Mouse (Mus musculus) urinary bladder, postnatal 10 days (tissue): ENCODE results near the gene Vrk1.
A peak's percentile ranks its signal among the peaks of the same experiment; 100 is the strongest.

ENCODE experiments used
- DNase-seq: peaks from one replicate; pipeline ENCODE4 v3.0.0; 2022; ENCODE audit warnings: low spot score

Gene Vrk1

GRCm38 (mm10) chr12:106055799-106056198 is 45.8 kb downstream of the Vrk1 start:
- DNase-seq = peak; percentile 35

GRCm38 (mm10) chr12:106059873-106060573 is 50.0 kb downstream of the Vrk1 start:
- DNase-seq = no peak

GRCm38 (mm10) chr12:106070434-106071155 is 60.6 kb downstream of the Vrk1 start:
- DNase-seq = no peak

DNA sequence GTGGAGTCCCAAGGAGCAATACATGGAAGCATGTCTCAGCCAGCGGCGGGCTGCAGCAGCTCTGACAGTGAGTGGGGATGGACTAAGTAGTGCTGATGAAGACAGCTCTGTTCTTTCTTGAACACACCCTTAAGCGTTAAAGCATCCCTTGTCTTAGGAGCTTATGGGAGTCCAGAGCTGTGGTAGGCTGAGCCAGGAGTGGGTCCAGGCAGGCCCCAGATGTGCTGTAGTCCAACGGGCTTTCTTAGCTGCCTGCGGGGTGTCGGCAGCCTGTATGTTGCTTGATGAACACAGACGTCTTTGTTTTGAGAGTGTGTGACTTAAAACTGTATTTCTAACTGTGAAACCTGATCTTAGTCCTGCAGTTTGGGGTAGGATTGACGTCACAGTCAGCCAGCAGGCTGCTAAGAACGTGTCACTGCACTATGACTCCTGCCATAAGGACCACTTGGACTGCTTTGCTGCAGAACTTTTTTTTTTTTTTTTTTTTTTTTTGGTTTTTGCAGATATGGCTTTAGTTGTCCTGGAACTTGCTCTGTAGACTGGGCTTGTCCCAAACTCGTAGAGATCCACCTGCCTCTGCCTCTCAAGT is 61.6 kb downstream of the Vrk1 start:
- no peak for DNase-seq

- DNase-seq = no peak
These were observed 64.5 kb downstream of the Vrk1 start for GRCm38 (mm10) chr12:106074371-106075155.

GRCm38 (mm10) chr12:106076131-106076530 is 66.1 kb downstream of the Vrk1 start:
- DNase-seq = no peak

DNA sequence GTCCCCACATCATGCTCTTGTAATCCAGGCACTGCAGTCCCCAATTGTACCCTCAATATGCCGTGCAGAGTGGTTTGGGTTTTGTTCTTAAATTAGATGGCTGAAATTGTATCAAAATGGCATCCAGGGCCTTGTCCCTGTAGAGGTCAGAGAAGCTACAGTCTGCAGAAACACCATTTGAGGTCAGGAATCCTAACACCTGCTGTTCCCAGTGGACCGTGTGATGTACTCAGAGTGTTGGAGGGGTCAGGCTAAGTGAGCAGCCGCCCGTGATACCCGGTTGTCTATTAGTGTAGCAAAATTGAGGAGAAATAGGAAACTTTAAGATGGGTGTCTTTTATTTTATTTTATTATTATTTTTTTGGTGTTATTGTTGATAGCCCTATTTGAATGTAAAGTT is 70.5 kb downstream of the Vrk1 start:
- DNase-seq = no peak

- no peak for DNase-seq
These were observed 71.1 kb downstream of the Vrk1 start for GRCm38 (mm10) chr12:106080945-106081747.

DNA sequence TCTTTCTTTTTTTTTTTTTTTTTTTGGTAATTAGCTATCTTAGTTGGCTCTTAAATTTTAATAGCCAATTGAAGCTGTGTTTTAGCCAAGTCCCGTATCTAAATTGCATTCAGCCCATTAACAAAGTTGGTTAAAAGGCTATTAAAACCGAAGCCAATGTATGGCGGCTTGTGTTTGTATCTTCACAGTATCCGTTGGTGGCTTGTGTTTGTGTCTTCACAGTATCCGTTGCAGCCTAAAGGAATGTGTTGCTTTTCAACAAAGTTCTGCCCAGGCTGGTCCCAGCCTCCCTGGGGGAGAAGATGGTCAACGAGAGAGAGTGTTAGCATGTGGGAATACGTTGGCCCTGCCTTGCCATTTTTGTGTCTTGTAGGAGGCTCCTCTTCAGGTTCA is 71.7 kb downstream of the Vrk1 start:
- no peak for DNase-seq

GRCm38 (mm10) chr12:106082191-106082957 is 72.3 kb downstream of the Vrk1 start:
- DNase-seq = no peak

GRCm38 (mm10) chr12:106082958-106083381 is 72.9 kb downstream of the Vrk1 start:
- no peak for DNase-seq

- DNase-seq = no peak
These were observed 74.1 kb downstream of the Vrk1 start for GRCm38 (mm10) chr12:106084126-106084525.

GRCm38 (mm10) chr12:106094827-106095226 is 84.8 kb downstream of the Vrk1 start:
- DNase-seq = no peak

DNA sequence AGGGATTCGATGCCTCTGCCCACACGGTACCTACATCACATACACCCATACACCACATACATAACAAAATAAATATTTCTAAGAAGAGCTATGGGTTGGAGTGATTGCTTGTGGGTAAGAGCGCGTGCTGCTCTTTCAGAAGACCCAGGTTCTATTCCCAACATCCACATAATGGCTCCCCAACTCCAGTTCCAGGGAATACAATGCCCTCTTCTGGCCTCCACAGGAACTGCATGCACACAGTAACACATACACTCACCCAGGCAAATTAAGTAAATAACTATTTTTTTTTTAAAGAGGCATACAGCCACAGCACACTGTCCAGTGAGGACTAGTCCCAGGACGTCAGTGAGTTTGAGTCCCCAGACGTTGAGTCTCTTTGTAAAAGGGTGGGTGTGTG is 92.0 kb downstream of the Vrk1 start:
- no peak for DNase-seq

DNA sequence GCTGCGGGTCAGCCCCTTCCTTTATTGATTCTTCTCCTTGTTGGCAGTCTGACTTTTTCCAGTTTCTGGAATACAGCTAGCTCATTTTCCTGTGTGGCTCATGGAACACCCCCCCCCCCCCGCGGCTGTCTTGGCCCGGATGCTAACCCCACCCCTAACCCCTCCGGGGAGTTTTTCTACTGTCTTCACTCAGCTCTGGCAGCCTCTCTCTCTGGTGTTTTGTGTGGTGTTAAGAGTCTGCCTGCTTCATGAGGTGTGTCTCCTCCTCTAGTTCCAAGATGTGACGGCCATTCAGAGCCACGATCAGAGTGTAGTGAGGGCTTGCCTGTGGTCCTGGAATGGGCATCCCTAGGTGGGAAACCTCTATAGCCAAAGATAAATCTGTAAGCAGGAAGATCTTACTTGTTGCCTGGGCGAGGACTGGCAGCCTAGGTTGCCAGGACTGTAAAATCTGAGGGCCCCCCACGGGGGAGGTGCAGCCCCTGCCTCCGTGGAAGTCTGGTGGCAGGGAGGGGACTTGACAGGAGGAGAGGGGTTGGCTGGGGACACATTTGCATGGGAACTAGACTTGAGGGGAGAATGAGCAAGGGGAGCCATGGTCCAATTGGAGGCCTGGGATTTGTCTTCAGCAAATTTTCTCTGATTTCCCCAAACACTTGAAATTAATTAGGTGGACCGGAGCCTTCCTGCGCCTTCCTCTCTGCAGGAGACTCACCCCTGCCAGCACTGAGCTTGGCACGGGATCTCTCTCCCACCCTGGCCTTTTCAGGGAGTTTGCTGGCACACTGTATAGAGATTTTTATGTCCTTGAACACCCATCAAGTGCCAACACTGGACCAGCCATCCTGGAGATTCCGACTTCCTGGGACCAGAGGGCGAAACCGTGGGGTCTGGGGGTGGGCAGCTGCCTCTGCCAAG is 93.0 kb downstream of the Vrk1 start:
- DNase-seq = no peak

- no peak for DNase-seq
These were observed 97.2 kb downstream of the Vrk1 start for GRCm38 (mm10) chr12:106107272-106107671.

GRCm38 (mm10) chr12:106115070-106115891 is 105.3 kb downstream of the Vrk1 start:
- no peak for DNase-seq

GRCm38 (mm10) chr12:106115892-106116206 is 105.8 kb downstream of the Vrk1 start:
- no peak for DNase-seq

DNA sequence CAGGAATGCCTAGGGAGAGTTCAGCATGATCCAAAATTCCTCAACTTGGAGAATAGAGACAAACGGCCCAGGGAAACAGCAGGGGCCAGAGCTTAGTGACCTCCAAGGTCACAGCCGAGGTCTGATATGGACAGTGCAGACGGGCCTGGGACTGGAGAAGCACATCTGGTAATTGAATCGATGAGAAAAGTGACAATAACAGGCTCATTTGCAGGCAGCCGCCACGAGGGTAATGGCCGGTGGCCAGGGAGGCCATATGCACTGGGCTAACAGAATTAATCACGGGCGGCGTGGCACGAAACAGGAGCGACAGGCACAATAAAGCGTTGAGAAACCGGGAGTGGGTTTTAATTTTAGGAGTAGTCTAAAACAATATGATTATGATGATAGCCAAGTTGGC is 113.2 kb downstream of the Vrk1 start:
- DNase-seq = no peak
